Mouse (Mus musculus) lung, postnatal 36 days (tissue): ENCODE measurements around the gene Rps13.

Experiments used
- DNase-seq: peaks from one replicate; pipeline ENCODE4 v3.0.0; 2022; ENCODE audit warnings: mixed read lengths

Gene Rps13

GRCm38 (mm10) chr7:116290559-116290958, 43.4 kb downstream of the Rps13 start:
- DNase-seq = no peak

- no peak for DNase-seq
Measured at GRCm38 (mm10) chr7:116288996-116289395, 45.0 kb downstream of the Rps13 start.

DNA sequence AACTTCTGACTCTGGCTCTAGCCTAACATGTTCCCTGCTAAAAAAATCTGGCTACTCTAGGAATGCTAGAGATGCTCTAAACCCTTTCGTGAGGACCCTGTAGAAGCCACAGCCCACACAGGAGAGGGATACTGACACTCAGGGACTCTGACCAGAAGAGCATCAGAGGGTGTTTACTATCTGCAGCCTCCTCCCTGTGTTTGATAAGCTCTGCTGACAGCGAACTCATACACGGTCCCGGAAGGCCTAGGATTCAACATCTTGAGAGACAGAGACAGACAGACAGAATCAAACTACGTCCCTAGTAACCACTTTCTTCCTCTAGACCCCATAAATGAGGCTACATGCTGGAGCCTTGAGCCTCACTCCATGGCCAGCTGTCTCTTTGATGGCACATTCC, 46.0 kb downstream of the Rps13 start:
- no peak for DNase-seq

DNA sequence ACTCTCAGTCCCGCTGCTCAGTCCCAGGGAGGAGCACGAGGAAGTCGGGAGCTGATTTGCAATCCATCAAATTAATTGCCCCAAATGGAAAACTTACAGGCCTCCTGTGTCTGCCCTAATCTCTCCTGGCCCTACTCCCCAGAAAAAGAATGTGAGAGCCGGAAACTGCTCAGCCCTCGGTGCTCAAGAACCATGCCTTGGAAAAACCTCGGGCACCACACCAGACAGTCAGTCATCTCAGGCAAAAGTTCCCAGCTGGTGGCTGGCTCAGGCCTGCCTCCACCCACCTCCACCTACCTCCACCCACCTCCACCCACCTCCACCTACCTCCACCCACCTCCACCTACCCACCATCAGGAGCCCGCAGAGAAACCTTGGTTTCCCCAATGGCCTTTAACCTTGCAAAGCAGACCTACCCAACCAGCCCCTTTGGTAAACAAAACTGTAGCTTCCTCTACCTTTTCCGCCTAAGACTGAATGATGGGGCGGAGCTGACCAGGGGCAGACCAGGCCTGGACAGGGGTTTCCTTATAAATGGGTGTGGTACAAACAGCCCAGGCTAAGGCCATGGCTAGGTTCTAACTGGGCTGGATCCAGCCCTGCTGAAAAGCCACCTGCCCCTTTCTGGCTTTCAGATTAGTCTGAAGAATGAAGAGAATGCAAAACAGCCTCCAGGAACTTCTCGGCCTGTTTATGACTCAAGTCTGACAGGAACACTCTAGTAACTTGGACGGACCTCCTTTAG, 47.2 kb downstream of the Rps13 start:
- peak; percentile 53 for DNase-seq

DNA sequence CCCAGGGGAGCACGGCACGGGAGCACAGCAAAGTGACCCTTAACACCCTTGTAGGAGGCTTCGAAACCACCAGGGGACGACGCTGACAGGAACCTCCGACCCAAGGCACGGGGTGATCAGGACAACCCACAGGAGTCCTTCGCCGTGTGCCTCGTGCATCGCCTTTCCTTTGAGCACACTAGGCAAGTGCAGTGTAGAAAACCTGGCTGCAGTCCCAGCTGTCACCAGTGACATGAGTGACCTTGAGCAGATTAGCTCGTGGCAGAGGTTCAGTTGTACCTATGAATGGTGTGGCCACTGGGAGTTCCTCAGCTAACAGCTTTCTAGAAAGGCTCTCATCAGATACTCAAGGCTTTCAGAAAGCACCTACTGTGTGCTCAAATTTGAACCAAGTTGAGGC, 47.8 kb downstream of the Rps13 start:
- DNase-seq = peak; percentile 46

- no peak for DNase-seq
Measured at GRCm38 (mm10) chr7:116285216-116285615, 48.8 kb downstream of the Rps13 start.

GRCm38 (mm10) chr7:116282755-116283154, 51.2 kb downstream of the Rps13 start:
- no peak for DNase-seq
